Mouse (Mus musculus): ENCODE data around the gene Casq2.

Gene Casq2

GRCm38 (mm10) chr3:102164911-102165310 lies 78.7 kb downstream of the Casq2 start:
- no peak for DNase-seq (ENCODE audit: low spot score)

GRCm38 (mm10) chr3:102165536-102166286 lies 79.5 kb downstream of the Casq2 start:
- no peak for DNase-seq (ENCODE audit: low spot score)

- no peak for DNase-seq (ENCODE audit: low spot score)
These were observed 80.0 kb downstream of the Casq2 start for GRCm38 (mm10) chr3:102166287-102166620.

DNA sequence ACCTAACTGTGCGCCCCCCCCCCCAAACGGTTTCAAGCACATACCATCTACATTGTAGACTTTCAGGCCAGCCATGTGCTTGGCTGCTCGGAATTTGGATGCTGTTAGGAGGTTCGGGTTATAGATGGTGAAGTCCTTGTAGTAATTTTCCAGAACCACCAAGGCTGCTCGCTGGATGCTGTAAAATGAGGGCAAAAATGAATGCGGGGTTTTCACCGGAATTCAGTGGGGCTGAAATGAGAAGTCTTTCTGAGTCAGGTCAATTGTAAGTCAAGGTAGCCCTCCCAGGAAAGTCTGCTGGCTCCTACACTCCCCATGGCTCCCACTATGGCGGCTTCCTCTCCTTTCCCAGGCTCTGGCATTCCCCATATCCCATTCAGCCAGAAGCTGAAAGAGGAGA lies 80.6 kb downstream of the Casq2 start:
- DNase-seq (ENCODE audit: low spot score): no peak

- no peak for DNase-seq (ENCODE audit: low spot score)
These were observed 81.5 kb downstream of the Casq2 start for GRCm38 (mm10) chr3:102167555-102168210.

DNA sequence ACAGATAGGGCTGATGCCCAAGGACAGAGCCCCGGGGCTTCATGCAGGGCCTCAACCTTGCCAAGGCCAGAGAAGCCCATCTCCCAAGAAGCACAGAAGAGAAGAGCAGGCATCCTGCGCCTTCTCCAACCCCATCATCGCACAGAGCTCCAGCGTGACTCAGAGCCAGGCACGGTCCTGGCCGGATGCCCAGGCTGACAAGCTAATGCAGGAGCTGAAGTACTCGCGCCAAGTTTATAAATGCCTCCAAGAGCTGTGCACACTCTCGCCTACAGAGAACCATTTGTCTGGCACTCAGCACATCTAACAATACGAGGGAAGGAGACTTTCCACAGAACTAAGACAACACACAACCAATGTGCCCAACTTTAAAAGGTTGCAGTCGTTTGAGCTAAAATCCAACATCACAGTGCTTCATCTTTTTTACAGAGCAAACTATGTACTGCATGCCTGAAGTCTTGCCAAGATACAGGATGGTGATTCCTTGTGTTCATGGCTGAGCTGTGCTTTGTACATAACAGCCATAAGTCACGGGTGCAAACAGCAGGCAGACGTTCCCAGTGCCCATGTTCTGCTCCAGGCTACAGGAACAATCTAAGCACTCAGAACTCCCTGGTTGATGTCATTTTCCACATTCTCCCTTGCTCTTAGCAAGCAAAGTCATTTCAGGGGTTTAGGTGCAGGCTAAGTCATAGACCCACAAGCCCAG lies 83.1 kb downstream of the Casq2 start:
- peak; percentile 92 for DNase-seq (ENCODE audit: low spot score)

- DNase-seq (ENCODE audit: low spot score): no peak
These were observed 88.1 kb downstream of the Casq2 start for GRCm38 (mm10) chr3:102174118-102174865.

- no peak for DNase-seq (ENCODE audit: low spot score)
These were observed 89.5 kb downstream of the Casq2 start for GRCm38 (mm10) chr3:102175701-102176100.

DNA sequence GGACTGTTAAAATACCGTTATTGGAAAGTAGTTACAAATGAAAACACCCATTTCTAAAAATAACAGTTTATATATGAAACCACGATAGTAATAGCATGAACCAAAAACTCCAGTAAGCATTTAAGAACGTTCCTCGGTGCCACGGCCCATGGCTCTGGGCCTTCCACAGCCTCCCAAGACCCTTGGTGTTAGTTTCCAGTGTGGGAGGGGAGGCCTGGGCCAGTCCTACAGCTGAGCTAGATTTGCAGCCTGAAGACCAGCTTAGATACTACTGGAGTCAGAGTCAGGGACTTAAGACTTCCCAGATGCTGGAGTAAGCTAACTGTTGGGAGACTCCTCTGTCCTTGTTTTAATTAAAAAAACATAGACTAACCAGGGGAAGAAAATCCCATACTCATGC lies 89.9 kb downstream of the Casq2 start:
- DNase-seq (ENCODE audit: low spot score): no peak

- no peak for DNase-seq (ENCODE audit: low spot score)
These were observed 91.8 kb downstream of the Casq2 start for GRCm38 (mm10) chr3:102177837-102178615.

DNA sequence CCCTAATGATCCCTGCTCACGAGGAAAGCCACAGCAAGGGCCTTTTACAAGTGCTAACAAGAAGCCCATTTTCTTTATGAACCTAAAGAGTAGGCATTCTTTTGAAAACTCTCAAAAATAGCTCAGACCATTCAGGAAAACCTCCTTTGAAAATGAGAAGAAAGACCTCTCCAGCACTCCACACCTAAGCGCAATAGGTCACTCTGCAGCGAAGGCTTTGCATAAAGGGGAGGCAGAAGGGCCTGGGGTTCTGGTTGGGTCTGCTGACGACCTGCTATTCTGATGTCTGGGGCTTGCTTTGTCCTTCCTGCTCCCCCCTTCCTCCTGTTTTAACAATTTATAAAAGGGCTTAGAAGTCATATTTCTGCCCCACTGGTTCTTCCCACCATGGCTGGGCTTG lies 93.7 kb downstream of the Casq2 start:
- DNase-seq (ENCODE audit: low spot score): no peak

GRCm38 (mm10) chr3:102180746-102181145 lies 94.5 kb downstream of the Casq2 start:
- peak; percentile 49 for DNase-seq (ENCODE audit: low spot score)

GRCm38 (mm10) chr3:102181191-102181590 lies 95.0 kb downstream of the Casq2 start:
- DNase-seq (ENCODE audit: low spot score): no peak

DNA sequence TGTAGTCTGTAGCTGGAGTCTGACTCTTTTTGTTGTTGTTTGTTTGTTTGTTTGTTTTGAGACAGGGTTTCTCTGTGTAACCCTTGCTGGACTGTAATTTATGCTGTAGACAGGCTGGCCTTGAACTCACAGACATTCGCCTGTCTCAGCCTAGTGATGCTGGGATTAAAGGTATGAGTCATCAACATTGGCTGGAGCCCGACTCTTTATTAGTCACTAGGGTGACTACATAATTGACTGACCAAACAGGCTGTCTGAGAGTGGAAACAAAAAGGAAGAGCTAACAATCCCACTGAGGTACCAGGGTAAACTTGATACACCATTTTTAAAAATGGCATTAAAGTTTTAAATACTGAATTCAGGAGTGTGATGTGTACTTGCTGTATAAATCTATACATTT lies 96.4 kb downstream of the Casq2 start:
- DNase-seq (ENCODE audit: low spot score): no peak

GRCm38 (mm10) chr3:102184721-102185120 lies 98.5 kb downstream of the Casq2 start:
- DNase-seq (ENCODE audit: low spot score): no peak

GRCm38 (mm10) chr3:102187401-102187800 lies 101.2 kb downstream of the Casq2 start:
- DNase-seq (ENCODE audit: low spot score): no peak

GRCm38 (mm10) chr3:102188972-102189371 lies 102.8 kb downstream of the Casq2 start:
- no peak for DNase-seq (ENCODE audit: low spot score)

DNA sequence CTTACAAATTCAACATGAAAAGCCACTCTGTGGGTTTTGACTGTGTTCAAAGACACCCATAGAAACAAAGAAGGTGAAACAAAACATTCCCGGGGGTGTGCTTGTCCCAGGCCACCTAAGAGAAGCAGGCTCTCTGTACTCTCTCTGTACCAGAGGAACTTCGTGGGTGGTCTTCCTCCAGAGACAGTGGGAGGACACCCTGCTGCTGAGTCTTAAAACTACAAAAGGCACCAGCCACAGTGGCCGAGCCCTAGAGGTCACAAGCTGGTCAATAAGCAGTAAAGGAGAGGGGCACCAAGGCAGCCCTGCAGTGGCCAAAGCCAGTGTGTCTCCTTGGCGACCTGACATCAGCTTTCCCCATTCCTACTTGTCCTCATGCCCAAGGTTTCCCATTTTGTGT lies 103.8 kb downstream of the Casq2 start:
- no peak for DNase-seq (ENCODE audit: low spot score)

DNA sequence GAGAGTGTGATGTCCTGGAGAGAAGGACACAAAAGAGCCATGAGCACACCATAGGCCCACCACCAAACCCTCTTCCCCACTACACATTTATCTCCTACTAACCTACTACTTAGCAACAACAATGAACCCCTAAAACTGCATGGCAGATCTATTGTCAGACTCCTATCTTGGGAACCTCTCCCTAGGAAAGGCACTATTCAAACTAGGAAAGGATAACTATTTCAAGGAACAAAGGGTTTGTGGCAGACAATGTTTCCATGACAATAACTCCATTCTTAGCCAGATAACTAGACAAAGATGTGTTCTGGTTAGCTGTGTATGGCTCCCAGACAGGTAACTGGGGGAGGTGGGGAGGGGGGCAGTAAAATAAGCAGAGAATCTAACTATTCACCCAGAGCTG lies 104.4 kb downstream of the Casq2 start:
- DNase-seq (ENCODE audit: low spot score): no peak

DNA sequence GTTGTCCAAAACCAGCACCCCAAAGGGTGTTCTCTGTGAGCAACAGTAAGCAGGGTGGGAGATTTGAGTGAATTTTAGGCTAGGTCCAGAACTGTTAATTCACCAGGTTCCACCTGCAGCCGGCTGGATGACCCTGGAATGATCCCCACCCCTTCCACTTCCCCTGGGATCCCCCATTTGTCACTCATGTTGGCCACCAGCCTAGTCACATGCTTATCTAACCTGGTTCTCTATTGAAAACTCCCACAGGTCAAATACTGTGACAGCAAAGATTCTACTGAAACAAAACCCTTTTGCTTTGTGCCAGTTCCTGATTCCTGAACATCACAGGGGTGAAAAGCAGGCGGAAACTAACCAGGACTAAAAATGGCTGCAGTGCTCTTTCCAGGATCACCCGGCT lies 105.4 kb downstream of the Casq2 start:
- DNase-seq (ENCODE audit: low spot score): no peak

DNA sequence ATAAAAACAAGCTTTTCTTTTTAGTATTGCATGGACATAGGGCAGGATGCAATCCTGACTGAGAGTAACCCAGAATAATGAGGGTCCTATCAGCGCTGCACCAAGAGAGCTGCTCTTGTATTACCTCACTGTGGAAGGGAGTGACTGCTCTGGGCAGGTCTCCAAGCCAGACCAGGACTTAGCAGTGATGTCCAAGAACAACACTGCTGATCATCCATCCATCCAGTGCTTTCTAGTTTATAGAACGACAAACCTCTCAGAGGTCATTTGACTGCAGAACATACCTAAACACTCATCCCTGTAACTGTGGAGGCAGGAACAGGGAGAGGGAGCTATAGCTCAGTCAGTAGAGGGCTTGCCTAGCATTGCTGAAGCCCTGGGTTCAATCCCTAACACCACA lies 106.4 kb downstream of the Casq2 start:
- no peak for DNase-seq (ENCODE audit: low spot score)
